Mouse (Mus musculus): ENCODE data around the gene Kcnq2. TPM values are rescaled to one million over a fixed set of nuclear protein-coding genes. Genes with fewer than 3 reads are reported as not detected.
A peak's percentile ranks its signal among the peaks of the same experiment; 100 is the strongest.

Kcnq2 gene
- 100 to 1,000 TPM; 231 to 254 (median 236) TPM for total RNA-seq (2022)

DNA sequence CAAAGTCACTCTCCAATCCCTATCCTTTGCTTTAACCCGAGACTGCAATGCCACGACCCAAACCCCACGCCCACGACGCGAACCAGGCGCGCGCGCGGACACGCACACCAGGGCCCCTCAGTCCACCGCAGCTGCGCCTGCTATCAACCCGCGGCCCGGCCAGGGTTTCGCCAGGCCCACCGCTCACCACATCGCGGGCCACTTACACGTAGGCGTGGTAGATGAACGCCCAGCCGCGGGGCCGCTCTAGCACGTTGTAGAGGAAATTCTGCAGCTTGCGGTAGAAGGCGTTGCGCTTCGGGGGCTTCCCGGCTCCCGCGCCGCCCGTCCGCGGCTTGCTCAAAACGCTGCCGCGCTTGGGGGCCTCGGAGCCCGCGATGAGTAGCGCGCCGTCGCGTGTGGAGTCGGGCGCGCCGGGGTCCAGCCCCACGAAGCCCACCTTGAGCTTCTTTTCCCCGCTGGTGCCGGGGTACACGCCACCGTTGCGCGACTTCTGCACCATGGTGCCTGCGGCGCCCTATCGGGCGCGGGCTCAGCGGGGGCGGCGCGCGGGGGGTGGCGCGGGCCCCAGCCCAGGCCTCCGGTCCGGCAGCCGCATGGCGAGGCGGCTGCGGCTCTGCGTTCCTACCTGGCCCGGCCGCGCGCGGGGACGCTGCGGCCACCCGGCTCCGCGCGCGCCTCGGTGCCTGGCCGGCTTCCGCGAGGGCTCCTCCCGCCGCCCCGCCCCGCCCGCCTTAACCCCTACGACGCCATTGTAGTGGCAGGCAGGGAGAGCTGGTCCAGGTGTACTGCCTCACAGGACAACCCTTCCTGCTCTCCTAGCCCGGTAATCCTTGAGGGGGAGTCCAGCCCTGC, at the start of gene Kcnq2:
Gene Kcnq2, minus strand, starts transcription at position 710 of the 855 bp plus-strand sequence.
- DNase-seq (ENCODE audit: low spot score in 2 of 2), result no peak

DNA sequence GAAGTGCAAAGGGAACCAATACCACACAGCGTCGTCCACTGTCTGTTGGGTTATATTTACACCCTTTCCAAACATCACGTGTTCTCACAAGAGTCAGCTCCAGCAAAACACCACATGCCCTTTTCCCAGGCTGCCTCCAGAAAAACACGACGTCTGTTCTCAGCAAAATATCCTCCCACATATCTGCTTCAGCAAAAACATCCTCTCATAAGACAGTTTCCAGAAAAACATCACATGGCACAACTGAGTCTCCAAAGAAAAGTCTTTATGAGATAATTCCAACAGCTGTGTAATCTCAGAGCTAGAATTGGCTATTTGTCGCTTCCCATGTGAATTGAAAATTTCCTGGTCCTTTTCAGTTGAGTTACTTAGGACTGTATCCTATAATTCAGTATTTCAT, 45.8 kb upstream of the Kcnq2 start:
- DNase-seq (ENCODE audit: low spot score in 2 of 2), result no peak

DNA sequence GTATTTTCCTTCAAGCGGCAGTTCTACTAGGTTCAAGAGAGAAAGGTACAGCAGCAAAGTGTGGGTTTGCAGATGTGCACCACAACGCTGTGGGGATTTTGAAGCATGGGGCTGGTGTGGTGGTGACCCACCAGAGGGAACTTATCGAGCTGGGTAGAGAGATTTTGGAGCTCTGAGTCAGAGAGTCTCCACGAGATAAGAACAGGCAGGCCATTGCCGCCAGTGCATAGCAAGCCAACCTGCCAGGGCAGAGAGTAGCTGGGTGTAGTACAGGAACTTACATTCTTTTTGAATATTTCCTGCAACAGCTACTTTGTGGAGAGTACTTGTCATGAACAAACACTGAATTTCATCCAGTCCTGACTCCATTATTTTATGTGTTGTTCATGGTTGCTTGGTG, 43.4 kb upstream of the Kcnq2 start:
- DNase-seq (ENCODE audit: low spot score in 2 of 2), result no peak

DNA sequence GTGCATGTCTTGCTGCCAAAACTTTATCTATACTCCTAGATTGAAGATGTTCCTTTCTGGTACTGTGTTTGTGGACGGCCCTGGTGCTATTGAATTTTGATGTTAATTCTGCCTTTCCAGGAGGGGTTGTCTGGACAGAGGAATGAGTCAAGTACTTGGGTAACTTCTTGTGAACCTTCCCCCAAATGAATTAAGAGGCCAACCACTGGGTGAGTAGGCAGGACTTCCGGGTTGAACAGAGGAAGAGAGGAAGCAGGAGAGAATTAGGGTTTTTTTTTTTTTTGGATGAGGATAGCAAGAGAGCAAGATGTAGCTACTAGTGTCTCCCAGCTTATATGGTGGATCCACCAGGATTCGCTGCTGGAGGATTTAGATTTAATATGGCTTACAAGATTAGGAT, 42.9 kb upstream of the Kcnq2 start:
- DNase-seq (ENCODE audit: low spot score in 2 of 2), result no peak

DNA sequence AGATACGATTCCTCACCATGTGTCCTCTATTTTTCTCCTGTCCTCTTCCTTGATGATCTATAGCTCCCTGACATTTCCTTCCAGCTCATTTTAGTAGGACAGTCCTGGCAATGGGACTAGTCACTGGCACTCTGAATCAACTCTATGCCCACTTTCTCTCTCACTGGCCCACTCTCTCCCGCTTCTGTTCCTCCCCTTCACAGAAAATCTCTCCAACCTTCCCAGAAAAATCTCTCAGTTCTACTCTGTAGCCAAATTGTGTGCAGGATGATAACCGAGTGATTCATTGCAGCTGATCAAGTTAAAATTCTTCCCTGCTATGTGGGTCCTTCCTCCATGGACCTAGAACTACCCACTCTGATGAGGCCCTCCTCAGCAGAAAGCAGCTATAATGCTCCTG, 39.5 kb upstream of the Kcnq2 start:
- DNase-seq (ENCODE audit: low spot score in 2 of 2), result no peak

DNA sequence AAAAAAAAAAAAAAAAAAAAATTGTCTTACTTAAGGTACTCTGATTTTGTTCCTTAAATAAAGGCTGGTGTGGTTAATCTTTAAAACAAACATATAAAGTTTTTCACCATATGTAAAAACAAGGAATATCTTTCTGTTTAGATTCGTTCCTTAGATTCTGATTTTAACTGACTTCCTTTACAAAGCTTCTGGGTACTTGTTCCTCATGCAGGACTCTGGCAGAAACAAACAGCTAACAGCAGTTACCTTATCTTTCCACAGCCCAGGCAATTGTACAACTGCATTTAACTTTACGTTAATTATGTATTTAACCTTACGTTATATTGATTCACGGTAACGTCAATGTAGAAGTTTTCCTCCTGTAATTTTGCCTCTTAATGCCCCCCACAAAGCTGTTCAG, 31.4 kb upstream of the Kcnq2 start:
- DNase-seq (ENCODE audit: low spot score in 2 of 2), result no peak

DNA sequence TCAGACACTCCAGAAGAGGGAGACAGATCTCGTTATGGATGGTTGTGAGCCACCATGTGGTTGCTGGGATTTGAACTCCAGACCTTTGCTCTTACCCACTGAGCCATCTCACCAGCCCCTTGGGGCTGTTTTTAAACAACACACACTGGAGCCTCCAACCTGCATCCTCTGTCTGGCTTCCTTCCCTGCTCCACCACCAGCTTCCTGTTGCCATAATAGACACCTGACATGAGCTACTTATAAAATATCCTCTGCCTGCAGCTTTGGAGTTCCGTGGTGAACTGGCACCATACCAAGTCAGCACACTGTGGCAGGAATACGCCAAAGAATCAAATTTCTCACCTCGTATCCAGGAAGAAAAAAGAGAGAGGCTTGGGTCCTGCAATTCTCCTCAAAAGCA, 25.7 kb upstream of the Kcnq2 start:
- DNase-seq (ENCODE audit: low spot score in 2 of 2), result no peak

DNA sequence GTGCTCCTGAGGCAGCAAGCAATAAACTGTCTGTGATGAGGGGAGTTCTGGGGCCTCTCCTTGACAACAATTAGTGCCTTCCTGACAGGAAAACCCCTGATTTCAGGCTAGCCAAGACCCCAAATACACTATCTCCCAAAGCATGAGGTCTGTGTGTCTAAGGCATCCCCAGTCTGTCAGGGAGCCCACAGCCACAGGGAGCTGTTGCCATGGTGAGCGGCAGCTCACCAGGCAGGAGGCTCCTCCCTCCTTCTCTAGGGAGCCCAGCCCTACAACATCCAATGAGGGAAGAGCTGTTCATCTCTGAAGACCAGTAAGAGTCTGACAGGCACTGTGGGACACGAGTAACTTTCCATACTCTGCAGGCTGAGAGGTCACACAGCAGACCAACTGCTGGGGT, 24.7 kb upstream of the Kcnq2 start:
- peak in 1 of 2 experiments; percentile 81 for DNase-seq (ENCODE audit: low spot score in 2 of 2)

DNA sequence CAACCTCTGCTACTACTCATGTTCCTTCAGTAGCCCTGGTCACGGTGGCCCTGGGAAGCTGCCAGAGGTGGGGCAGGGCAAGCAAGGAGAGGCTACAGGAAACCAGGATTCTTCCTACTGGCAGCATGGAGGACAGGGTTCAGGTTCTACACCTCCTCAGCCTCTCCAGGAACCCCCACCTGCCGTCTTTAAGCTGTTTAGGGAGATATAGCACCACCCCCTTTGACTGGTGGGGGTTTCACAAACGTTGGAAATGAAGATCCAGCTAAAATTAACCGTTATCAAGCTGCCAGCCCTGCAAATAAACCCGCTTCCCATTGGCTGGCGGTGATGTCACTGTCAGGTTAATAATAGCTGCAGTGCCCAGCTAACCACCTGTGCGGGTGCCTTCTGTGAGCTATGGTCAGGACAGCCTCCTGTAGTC, 24.0 kb upstream of the Kcnq2 start:
- peak in 1 of 2 experiments; percentile 90 for DNase-seq (ENCODE audit: low spot score in 2 of 2)

DNA sequence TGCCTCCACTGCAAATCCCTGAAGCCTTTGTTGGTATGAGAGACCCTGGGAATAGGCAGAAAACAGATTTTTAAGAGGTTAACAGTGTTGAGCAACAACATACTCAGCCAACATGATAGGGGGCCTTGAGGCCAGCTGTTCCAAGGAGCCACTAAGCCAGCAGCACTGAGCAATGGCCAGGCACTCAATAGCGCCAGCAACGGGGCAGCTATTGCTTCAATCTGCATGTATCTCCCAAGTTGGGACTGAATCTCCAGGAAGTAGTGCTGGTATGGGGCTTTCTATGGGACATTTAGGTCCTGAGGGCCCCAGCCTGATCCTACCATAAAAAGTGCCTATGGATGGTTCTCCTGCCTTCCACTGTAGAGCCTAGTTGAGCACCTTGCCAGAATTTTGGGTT, 23.4 kb upstream of the Kcnq2 start:
- DNase-seq (ENCODE audit: low spot score in 2 of 2), result no peak

DNA sequence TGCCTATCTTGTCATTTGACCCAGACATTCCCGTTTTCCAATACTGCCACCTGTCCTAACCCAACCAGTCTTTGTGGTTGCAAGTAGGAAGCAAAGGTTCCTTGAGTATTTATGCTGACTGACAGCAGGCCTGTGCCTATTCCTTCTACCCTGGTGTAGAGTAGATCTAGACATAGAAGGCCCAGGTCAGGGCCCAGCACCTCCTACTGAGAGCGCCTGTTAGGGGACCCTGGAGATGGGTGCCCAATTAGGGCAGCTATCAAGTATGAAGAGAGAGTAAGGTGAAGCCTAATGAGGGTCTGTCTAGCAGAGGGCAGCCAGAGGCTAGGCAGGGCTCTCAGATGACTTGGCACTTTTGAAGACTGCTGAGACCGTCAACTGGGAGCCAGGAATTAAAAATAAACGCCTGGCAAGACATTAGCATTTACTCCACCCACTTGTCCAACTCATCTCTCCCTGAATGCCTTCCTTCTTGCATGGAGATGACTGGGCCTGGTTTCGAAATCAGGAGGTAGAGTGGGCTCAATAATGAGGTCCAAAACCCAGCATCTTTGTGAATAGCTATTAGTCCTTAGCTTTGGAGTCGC, 22.7 kb upstream of the Kcnq2 start:
- no peak for DNase-seq (ENCODE audit: low spot score in 2 of 2)

DNA sequence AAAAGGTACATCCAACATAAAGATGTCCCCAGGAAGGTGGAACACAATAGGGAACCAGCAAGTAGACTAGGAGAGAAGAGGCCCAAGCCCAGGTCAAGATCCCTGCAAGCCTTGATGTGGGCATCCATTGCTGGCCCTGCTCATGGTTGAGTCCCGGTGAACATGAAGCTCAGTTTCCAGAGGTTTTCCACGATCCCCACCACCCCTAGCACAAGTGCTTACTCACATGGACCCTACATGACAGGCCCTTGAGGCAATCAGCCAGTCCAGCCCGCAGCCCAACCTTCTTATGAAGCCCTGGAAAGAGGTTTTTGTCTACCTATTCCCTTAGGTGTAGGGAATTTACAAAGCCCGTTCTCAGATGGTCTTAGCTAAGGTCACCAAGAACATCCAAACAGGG, 22.1 kb upstream of the Kcnq2 start:
- DNase-seq (ENCODE audit: low spot score in 2 of 2), result no peak

DNA sequence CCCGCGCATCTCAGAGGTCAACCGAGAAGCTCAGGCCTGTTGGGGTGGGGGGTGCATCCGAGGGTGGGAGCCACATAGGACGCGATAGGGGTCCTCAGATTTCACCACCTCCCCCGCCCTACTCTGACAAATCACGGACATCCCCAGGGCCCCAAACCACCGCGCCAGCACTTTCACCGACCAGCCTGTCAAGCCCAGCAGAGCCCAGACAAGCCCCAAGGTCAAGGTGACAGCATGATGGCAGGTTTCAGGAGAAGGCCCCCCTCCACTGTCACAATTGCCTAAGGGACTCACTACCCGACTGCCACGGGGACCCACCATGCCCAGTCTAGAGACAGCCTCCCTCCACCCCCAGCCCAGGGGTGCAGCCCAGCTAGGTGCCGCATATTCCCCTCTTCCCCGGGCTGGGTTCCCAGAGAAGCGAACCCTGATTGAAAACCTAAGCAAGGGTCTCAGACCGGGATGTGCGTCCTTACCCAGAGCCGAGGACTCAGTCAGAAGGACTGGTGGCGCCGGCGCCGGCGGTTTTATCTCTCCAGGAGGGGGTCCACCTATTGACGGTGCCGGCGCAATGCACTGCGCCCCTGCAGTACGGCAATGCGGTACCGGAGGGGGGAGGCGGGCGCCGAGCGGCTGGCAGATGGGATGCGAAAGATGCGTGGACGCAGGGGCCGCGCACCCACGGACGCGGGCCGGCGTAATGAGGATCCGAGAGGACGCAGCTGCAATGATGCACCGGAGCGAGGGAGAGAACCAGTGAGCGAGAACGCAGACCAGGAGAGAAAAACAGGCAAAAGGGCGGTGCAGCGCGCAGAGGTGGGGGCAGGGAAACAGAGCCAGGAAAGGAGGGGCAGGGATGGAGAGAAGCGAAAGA, 21.4 kb upstream of the Kcnq2 start, which contains the start of gene Eef1a2:
Gene Eef1a2, minus strand, starts transcription at position 767 of the 874 bp plus-strand sequence.
- peak in 1 of 2 experiments; percentile 91 for DNase-seq (ENCODE audit: low spot score in 2 of 2)

DNA sequence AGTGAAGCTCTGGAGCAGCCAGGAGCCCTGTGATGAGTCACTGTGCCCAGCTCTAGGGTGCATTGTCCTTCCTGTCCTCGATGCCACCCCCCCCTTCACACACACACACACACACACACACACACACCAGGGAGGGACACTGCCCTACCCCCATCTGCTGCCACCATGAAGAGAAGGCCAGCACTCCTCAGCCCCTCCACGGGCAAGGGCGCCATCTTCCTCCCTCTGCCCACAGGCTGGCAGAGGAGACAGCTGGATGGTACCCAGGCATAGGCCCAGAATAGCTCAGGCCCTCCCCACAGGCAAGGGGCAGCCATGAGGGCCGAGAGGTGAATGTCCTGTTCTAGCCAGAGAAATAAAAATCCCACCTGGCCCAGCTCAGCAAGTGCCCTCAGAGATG, 20.7 kb upstream of the Kcnq2 start:
- no peak for DNase-seq (ENCODE audit: low spot score in 2 of 2)

DNA sequence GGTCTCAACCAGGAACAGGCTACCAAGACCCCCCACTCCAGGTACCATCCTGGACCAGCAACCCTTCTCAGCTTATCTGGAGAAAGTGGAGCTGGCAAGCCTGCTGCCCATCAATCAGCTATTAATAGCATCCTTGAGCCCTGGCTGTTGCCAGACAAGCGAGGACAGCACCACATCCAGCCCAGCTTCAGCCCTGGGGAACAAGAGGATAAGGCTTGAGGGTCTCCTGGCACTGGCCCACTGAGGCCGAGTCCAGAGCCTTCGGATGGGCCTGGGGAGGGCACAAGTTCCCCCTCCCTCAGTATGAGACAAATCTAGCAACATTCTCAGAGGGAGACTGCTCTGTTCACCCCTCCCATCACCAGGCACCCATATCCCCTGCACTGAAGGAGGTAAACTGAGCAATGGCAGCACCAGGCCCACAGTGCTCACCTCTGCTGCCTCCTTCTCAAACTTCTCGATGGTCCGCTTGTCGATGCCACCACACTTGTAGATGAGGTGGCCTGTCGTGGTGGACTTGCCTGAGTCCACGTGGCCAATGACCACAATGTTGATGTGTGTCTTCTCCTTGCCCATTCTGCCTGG, 19.8 kb upstream of the Kcnq2 start:
- DNase-seq (ENCODE audit: low spot score in 2 of 2), result no peak

DNA sequence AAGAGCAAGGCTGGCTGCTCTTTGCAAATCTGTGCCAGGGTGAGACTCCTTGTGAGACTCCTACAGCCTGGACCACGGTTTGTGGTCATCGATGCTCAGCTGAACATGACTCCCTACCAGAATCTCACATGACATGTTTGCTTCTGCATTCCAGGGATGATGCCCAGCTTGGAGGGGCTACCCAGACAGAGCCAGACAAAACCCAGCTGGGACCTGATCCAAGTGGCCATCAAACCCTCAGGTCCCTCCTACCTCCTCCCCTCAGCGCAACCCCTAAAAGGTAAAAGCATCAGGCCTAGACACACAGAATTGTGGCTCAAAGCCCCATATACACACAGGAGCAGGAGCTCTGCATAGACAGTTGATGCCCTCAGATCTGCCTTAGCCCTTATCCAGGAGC, 19.3 kb upstream of the Kcnq2 start:
- no peak for DNase-seq (ENCODE audit: low spot score in 2 of 2)

DNA sequence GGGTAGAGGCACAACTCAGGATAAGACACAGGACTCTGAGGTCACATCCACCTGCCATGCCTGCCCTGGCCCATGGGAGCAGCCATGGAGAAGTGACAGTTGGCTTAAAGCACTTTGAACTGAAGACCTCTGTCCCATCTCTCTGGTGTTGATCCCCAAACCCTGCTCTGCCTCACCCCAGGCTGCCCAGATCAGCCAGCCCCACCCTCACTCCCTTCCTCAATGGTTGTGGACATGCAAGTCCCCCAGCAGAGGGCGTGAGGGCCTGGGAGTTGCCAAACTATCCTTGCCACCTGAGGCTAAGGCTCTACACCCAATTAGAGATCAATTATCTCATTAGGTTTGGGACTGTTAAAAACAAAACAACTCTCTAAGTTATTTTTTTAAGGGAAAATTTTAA, 18.7 kb upstream of the Kcnq2 start:
- DNase-seq (ENCODE audit: low spot score in 2 of 2), result no peak

DNA sequence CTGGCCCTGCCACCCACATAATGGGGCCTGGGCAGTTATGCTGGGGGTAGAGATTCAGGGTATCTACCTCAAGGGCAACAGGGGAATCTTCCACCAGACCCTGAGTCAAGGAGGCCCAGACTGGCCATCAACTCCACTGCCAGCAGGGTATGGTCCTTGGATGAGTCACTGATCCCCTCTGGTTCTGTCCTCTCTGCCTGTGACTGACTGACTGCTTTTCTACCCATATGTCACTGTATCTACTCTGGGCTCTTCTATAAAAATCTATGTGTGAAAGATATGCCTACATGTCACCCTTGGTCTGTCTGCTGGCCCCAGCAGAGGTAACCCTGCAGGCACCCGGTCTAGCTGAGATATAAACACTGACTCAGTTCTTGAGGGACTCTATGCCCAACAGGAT, 18.0 kb upstream of the Kcnq2 start:
- DNase-seq (ENCODE audit: low spot score in 2 of 2), result no peak

DNA sequence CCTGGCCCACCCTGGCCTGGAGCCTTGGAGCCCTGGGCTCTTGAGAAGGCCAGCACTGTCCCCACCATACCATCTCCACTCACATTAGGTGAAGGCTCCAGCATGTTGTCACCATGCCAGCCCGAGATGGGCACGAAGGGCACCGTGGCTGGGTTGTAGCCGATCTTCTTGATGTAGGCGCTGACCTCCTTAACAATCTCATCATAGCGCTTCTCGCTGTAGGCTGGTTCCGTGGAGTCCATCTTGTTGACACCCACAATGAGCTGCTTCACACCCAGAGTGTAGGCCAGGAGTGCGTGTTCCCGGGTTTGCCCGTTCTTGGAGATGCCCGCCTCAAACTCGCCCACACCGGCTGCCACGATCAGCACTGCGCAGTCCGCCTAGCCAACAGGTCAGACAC, 17.6 kb upstream of the Kcnq2 start:
- DNase-seq (ENCODE audit: low spot score in 2 of 2), result no peak

DNA sequence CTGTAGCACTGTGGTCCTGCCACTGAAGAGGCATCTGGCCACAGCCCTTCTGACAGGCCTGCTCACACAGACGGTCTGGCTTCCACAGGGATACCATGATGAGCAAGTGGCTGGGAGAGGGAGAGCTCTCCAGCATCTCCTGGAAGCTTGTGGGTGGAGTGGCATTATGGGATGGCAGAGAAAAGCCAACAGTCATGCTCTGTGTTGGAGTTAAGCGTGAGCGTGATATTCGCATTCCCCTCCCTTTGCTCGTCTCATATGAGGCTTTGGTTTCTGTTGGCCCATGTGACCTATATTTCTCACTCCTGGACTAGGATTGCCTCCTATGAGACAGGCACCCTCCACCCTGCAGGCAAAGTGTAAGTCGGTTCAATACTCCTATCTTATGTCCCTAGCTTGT, 15.2 kb upstream of the Kcnq2 start:
- no peak for DNase-seq (ENCODE audit: low spot score in 2 of 2)

DNA sequence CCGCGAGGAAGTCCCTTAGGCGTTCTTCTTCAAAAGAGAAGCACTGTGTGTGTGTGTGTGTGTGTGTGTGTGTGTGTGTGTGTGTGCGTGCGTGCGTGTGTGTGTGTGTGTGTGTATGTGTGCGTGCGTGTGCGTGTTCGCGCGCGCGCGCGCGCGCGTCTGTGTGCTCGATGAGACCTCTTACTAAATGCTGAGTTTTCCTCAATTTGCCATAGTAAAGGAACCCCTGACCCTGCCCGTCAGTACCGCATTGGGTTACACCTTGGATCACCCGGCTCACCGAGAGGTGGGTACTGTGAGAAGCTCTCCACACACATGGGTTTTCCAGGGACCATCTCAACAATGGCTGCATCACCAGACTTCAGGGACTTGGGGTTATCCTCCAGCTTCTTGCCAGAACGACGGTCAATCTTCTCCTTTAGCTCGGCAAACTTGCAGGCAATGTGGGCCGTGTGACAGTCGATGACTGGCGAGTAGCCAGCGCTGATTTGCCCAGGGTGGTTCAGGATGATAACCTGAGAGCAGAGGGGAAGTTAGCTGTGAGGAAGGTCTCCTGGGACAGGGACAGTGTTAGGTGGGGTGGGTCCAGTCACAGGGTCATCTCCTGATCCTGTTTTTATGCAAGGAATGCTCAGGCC, 13.3 kb upstream of the Kcnq2 start:
- no peak for DNase-seq (ENCODE audit: low spot score in 2 of 2)
